Mouse (Mus musculus) lung, embryonic 16.5 days (tissue): ENCODE data around the gene Kank4. TPM values are rescaled to one million over a fixed set of nuclear protein-coding genes. Genes with fewer than 3 reads are reported as not detected.

Experiments
- ATAC-seq: fragments of 200-750 bp; cut with Nextera tagmentation; 2 replicates; pipeline ENCODE4 v1.8.0; 2017; ENCODE audit warnings: low read depth, mild to moderate bottlenecking, moderate library complexity
- H3K27ac ChIP-seq: fragments of 300-500 bp; sonication (generic); 2 replicates; pipeline ENCODE4 v1.5.1; 2014; ENCODE audit warnings: mild to moderate bottlenecking, control low read depth, low read length
- H3K27me3 ChIP-seq: fragments of 300-500 bp; sonication (generic); 2 replicates; pipeline ENCODE4 v1.6.1; 2014; ENCODE audit warnings: low read depth, low read length, mixed read lengths; ENCODE audit not compliant: control insufficient read depth, insufficient read depth
- H3K36me3 ChIP-seq: fragments of 300-500 bp; sonication (generic); 2 replicates; pipeline ENCODE4 v1.6.1; 2014; ENCODE audit warnings: low read length; ENCODE audit not compliant: control insufficient read depth, insufficient read depth
- H3K4me1 ChIP-seq: fragments of 300-500 bp; sonication (generic); replicated peaks from 2 replicates; pipeline ENCODE4 v1.6.1; 2014; ENCODE audit warnings: low read length, mixed read lengths; ENCODE audit not compliant: control insufficient read depth, insufficient read depth
- H3K4me2 ChIP-seq: fragments of 300-500 bp; sonication (generic); 2 replicates; pipeline ENCODE4 v1.6.1; 2014; ENCODE audit warnings: low read depth, low read length, control low read depth
- H3K4me3 ChIP-seq: fragments of 300-500 bp; sonication (generic); 2 replicates; pipeline ENCODE4 v1.5.1; 2014; ENCODE audit warnings: mild to moderate bottlenecking, low read length, control low read depth
- H3K9ac ChIP-seq: fragments of 300-500 bp; sonication (generic); 2 replicates; pipeline ENCODE4 v1.6.1; 2014; ENCODE audit warnings: low read length, control low read depth
- H3K9me3 ChIP-seq: fragments of 300-500 bp; sonication (generic); 2 replicates; pipeline ENCODE4 v1.6.1; 2016; ENCODE audit warnings: low read length; ENCODE audit not compliant: control insufficient read depth
- WGBS: fragments of 180-500 bp; shearing (Covaris S2); extraction: QIAGEN DNeasy Blood & Tissue Kit; methylation state at CpG from one replicate; pipeline ENCODE4 v1.1.7; 2014; 5-methylcytosine and 5-hydroxymethylcytosine counted together
- polyA plus RNA-seq: library from polyadenylated mRNA; unstranded; fragments of >200 nt; fragmentation: Nextera tagmentation; extraction: Ambion mirVana; gene quantifications from 2 replicates; pipeline ENCODE4 v1.2.1, GENCODE M21; 2015

Kank4 gene
- polyA plus RNA-seq, 1 experiment from 2014 or later, result 3.3 TPM

DNA sequence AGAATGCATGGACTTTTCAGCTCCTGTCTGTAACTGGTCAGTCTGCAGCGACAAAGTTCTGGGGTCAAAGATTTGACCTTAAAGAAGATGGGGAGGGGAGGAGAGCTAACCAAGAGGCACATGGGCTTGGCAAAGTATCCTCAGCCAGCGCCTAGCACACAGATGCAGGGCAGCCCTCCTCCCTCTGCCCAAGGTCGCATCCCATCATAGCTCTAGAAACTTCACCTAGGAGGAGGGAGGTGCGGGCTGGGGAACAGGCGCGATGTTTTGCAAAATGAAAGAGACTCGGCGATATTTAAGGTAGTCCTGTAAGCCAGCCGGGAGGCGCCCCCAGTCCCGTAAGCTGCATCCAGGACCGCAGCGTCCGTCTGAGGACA is 542 bp downstream of the Kank4 start:
- H3K36me3 ChIP-seq, result no peaks in the 10 kb centered on the region
- 4% methylated on average over 14 of the region's 14 CpGs for WGBS
- H3K27ac ChIP-seq, result peak overlapping the region; percentile 44
- H3K4me2 ChIP-seq, result peak overlapping the region; percentile 89
- no peak; the same call in 1 of the 2 replicates for ATAC-seq
- peak overlapping the region; percentile 85 for H3K9ac ChIP-seq
- H3K4me1 ChIP-seq, result peaks cover 31% of the 10 kb centered on the region
- H3K4me3 ChIP-seq, result peak overlapping the region; percentile 79
- no peaks in the 10 kb centered on the region for H3K27me3 ChIP-seq
- no peaks in the 10 kb centered on the region for H3K9me3 ChIP-seq

DNA sequence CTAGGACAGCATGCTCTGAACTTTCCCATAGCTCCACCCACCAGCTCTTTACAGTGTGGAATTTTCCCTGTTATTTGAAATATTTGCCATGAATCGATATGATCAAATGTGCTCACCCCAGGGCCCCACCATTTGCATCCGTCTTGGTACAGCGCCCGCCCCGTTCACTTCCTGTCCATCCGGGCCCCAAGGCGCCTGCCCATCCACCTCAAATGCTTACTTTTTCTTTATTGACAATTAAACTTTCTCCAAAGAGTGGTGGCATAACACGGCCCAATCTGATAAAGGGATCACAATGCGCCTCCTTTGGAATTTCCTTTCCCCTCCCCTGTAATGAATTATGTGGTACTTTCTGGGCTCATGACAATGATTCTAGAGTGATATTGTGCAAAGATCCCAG is 11.0 kb downstream of the Kank4 start:
- H3K9me3 ChIP-seq, result no peaks in the 10 kb centered on the region
- H3K4me3 ChIP-seq, result no peak overlapping the region
- H3K27me3 ChIP-seq, result no peaks in the 10 kb centered on the region
- no peak overlapping the region for H3K4me2 ChIP-seq
- H3K36me3 ChIP-seq, result no peaks in the 10 kb centered on the region
- WGBS, result 37% methylated on average over 9 of the region's 9 CpGs
- no peak for ATAC-seq
- H3K27ac ChIP-seq, result peak overlapping the region; percentile 41
- H3K9ac ChIP-seq, result no peak overlapping the region
- peaks cover 42% of the 10 kb centered on the region for H3K4me1 ChIP-seq

DNA sequence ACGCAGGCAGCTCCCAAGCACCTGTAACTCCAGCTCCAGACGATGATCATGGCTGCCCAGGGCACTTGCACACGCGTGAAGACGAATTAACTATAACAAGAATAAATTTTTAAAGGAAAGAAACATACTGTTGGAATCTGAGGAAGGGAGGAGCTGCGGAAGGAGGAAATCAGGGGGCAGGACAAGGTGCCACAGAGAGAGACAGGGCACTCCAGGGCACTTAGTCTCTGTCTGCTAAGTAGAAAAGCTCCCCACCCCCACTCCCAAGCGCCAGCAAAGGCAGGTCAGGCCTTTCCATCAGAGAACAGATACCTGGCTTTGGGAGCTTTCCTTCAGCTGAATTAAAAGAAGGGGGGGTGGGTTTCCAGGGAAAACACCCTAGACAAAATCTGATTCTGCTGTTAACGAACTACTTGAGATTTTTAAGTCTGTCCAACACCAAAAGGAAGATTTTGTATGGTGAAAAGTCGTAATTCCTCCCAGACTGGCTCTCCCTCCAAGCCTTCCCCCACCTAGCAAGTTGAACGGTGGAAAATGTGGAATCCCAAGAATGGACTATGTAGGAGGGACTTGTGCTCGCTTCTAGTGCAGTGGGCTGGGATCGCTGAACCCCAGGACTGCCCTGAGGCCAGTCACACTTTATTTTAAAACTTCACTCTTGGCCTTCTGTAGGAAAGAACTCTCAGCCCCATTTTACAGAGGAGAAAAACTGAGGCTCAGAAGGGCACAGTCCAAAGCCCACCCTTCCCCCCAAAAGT is 11.9 kb downstream of the Kank4 start:
- 45% methylated on average over 12 of the region's 12 CpGs for whole genome bisulfite sequencing

DNA sequence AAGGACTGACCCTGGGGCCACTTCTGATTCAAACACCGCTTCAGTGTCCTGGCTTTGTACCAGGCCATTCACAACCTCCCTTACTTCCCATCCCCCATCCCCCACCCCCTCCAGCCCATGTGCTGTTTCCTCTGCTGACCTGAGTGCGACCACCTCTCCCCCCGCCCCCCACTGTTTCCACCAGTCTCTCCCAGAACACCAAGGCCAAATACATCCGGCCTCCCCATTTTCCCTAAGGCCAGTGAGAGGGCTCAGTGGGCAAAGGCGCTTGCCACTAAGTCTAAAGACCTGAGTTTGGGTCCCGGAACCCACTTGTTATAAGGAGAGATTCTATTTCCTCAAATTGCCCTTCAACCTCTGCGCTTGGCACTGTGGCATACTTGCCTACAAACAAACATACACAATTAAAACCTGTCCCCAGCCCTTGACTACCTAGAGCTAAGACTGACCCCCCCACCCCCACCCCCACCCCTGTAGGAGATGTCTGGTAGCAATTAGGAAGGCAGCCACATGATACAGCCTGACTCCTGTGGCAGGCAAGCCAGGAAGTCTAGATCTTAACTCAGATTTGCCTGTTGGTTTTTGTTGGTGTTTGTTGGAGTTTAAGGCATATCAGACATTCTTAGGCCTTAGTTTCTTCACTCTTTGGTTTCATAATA is 12.7 kb downstream of the Kank4 start:
- Histone ChIP-seq H3K4me2 (no peak overlapping the region), H3K4me1 (peaks cover 52% of the 10 kb centered on the region), H3K27ac (peak overlapping the region; percentile 41), H3K9me3 (no peaks in the 10 kb centered on the region), H3K36me3 (no peaks in the 10 kb centered on the region), H3K9ac (no peak overlapping the region), H3K27me3 (no peaks in the 10 kb centered on the region), H3K4me3 (no peak overlapping the region)
- no peak for ATAC-seq
- 71% methylated on average over 7 of the region's 7 CpGs for WGBS

More for the DNA sequence above, 11.9 kb downstream of the Kank4 start:
- Histone ChIP-seq H3K4me3 (no peak overlapping the region), H3K9ac (no peak overlapping the region), H3K27me3 (no peaks in the 10 kb centered on the region), H3K4me2 (no peak overlapping the region), H3K27ac (peak overlapping the region; percentile 41), H3K36me3 (no peaks in the 10 kb centered on the region), H3K4me1 (peaks cover 44% of the 10 kb centered on the region), H3K9me3 (no peaks in the 10 kb centered on the region)
- peak; percentile 35 for ATAC-seq

DNA sequence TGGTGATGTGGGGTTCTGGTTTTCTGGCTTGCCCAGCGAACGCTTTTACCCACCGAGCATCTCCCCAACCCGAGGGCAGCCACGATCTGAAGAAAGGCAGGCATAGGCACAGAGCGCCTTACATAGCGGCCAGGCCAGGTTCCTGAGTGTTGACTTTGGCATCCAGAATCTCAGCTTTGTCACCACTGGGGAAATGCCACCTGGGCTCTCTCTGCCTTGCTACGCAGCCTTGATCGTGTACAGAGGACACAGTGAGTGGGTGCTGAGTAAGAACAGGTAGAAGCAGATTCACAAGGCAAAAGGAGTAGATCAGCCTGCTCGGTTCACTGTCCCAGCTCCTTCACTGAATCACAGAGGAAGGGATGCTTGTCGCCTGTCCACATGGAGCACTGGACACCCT is 15.6 kb downstream of the Kank4 start:
- peaks cover 58% of the 10 kb centered on the region for H3K4me1 ChIP-seq
- H3K4me3 ChIP-seq, result no peak overlapping the region

DNA sequence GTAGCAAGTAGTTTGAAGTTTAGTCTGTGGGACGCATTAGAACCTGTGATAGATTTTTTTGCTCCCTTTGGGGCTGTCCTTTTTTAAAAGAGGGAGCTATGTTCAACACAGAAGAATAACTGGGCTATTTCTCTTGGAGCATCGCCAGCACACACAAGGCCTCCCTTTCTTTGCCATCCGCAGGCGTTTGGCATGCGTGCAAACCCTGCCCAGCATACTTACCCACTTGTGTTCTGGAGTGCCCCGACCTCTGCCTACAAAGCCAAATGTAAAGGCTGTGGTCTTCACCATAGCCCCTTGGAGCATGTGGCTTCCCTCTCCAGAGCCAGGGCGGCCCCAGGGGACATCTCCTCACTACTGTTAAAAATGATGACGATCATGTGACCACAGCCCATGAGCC is 16.5 kb downstream of the Kank4 start:
- 54% methylated on average over 8 of the region's 8 CpGs for WGBS
- peaks cover 55% of the 10 kb centered on the region for H3K4me1 ChIP-seq
- H3K27ac ChIP-seq, result peak overlapping the region; percentile 77
- H3K9ac ChIP-seq, result no peak overlapping the region
- H3K4me3 ChIP-seq, result no peak overlapping the region
- no peaks in the 10 kb centered on the region for H3K9me3 ChIP-seq
- ATAC-seq, result peak; percentile 32
- H3K27me3 ChIP-seq, result no peaks in the 10 kb centered on the region
- H3K4me2 ChIP-seq, result no peak overlapping the region
- no peaks in the 10 kb centered on the region for H3K36me3 ChIP-seq

More for the DNA sequence above, 15.6 kb downstream of the Kank4 start:
- Histone ChIP-seq H3K9ac (no peak overlapping the region), H3K27me3 (no peaks in the 10 kb centered on the region), H3K36me3 (no peaks in the 10 kb centered on the region), H3K9me3 (no peaks in the 10 kb centered on the region), H3K27ac (peak overlapping the region; percentile 77), H3K4me2 (no peak overlapping the region)
- WGBS, result 63% methylated on average over 11 of the region's 11 CpGs
- ATAC-seq, result peak; percentile 49; the same call in 1 of the 2 replicates

DNA sequence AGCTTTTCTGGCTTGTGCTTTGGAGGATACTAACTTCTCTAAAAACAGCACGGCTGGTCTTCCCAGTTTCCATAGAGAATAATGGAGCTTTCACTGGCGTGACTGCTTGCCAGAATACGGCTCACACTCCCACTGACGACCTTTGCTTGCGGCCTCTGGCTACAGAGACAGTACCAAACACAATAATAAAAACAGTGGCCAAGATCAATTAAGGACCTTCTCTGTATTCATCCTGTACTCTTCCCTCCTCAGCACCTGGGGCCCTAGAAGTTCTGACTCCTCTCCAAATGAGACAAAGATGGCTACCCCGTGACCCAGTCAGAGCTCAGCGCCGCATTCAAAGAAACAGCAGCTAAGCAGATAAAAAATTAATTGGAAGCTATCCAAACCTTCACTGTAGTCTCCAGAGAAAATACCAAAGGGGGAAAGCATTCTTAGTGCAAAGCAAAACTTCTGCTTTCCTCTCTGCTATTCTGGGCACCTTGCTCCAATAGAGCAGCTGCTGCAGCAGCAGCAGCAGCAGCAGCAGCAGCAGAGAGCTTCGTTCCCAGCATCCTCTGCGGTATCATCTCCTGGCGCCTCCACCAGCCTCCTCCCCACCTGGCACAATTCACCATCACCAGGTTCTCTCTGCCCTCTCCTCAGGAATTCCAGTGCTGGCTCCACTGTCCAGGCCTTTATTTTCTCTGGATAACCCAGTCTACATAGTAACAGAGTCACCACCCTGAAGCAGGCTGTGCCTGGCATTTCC is 20.6 kb downstream of the Kank4 start:
- 45% methylated on average over 11 of the region's 11 CpGs for WGBS

DNA sequence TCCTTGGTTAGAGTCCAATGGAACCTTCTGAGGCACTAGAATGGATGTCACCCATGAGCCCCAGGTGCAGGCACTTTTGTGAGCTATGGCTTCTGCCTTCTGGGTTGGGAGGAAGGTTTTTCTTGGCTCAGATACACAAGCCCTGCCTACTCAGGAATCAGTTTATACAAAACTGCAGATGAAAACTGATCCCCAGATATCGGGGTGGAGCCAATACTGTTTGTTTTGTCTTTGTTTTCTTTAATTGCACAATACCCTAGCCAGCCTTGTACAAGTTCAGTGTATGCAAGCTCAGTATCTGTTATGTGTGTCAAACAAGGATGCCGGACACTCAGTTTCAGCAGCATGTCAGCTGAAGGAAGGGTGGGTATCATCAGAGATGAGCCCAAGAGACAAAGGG is 22.1 kb downstream of the Kank4 start:
- H3K36me3 ChIP-seq, result no peaks in the 10 kb centered on the region
- no peak overlapping the region for H3K9ac ChIP-seq
- peak; percentile 32; the same call in 1 of the 2 replicates for ATAC-seq
- peaks cover 37% of the 10 kb centered on the region for H3K4me1 ChIP-seq
- H3K9me3 ChIP-seq, result no peaks in the 10 kb centered on the region
- no peak overlapping the region for H3K4me3 ChIP-seq
- H3K27ac ChIP-seq, result peak overlapping the region; percentile 38; the same call in 1 of the 2 replicates
- no peaks in the 10 kb centered on the region for H3K27me3 ChIP-seq
- 42% methylated on average over 2 of the region's 2 CpGs for WGBS
- H3K4me2 ChIP-seq, result no peak overlapping the region

More for the DNA sequence above, 20.6 kb downstream of the Kank4 start:
- no peak overlapping the region for H3K4me3 ChIP-seq
- peak; percentile 69 for ATAC-seq
- 0 out of 2 replicates have a peak overlapping the region, but pooled peaks have one; percentile 24 for H3K9ac ChIP-seq
- H3K27ac ChIP-seq, result peak overlapping the region; percentile 87
- H3K36me3 ChIP-seq, result no peaks in the 10 kb centered on the region
- peak overlapping the region; percentile 22; the same call in 1 of the 2 replicates for H3K4me2 ChIP-seq
- H3K9me3 ChIP-seq, result no peaks in the 10 kb centered on the region
- H3K27me3 ChIP-seq, result no peaks in the 10 kb centered on the region
- peaks cover 42% of the 10 kb centered on the region for H3K4me1 ChIP-seq

DNA sequence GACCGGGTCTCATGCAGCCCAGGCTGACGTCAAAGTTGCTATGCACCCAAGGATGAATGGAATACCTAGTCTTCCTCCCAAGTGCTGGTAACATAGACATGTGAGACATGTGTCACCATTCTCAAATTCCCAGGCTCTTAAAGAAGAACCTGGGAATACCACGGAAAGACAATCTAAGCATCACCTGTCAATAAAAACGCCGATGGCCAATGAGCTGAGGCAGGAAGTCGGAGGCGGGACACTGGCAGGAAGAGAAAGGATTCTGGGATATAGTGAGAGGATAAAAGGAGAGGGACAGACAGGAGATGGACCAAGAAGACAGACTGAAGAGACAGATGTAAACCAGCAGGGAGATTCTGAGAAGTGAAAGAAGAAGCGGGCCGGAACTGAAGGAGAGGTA is 23.9 kb downstream of the Kank4 start:
- H3K36me3 ChIP-seq, result no peaks in the 10 kb centered on the region
- no peak overlapping the region for H3K4me3 ChIP-seq
- H3K4me2 ChIP-seq, result no peak overlapping the region
- 92% methylated on average over 9 of the region's 9 CpGs for WGBS
- no peak for ATAC-seq
- H3K27me3 ChIP-seq, result no peaks in the 10 kb centered on the region
- no peaks in the 10 kb centered on the region for H3K9me3 ChIP-seq
- no peak overlapping the region for H3K27ac ChIP-seq
- H3K4me1 ChIP-seq, result peaks cover 46% of the 10 kb centered on the region
- no peak overlapping the region for H3K9ac ChIP-seq
